Mouse (Mus musculus): Measurements from ENCODE around the gene Sgca.
A peak's percentile ranks its signal among the peaks of the same experiment; 100 is the strongest.

Gene Sgca

GRCm38 (mm10) chr11:95004937-95005198 lies 28.7 kb upstream of the Sgca start:
- peaks cover 51% of the 10 kb centered on the region for H3K4me1 ChIP-seq (replicated peaks; ENCODE audit: low read depth, low read length)
- H3K4me3 ChIP-seq (replicated peaks; ENCODE audit: low read length) = no peak overlapping the region
- no peak for TF ChIP-seq NANOG (IDR thresholded peaks at IDR 0.05; ENCODE audit: borderline replicate concordance, low read length)
- TF ChIP-seq CTCF (conservative IDR thresholded peaks at IDR 0.05; ENCODE audit: low read length) = no peak
- TF ChIP-seq POU5F1 (IDR thresholded peaks at IDR 0.05; ENCODE audit: borderline replicate concordance, low read length) = no peak
- 0 out of 2 replicates have a peak, but pooled peaks cover 5% of the 10 kb centered on the region for H3K9me3 ChIP-seq (ENCODE audit: low read length)
- H3K27me3 ChIP-seq (ENCODE audit: insufficient read depth, low read length) = peaks cover 29% of the 10 kb centered on the region
- peaks cover 58% of the 10 kb centered on the region for H3K36me3 ChIP-seq (ENCODE audit: insufficient read depth, low read length)

DNA sequence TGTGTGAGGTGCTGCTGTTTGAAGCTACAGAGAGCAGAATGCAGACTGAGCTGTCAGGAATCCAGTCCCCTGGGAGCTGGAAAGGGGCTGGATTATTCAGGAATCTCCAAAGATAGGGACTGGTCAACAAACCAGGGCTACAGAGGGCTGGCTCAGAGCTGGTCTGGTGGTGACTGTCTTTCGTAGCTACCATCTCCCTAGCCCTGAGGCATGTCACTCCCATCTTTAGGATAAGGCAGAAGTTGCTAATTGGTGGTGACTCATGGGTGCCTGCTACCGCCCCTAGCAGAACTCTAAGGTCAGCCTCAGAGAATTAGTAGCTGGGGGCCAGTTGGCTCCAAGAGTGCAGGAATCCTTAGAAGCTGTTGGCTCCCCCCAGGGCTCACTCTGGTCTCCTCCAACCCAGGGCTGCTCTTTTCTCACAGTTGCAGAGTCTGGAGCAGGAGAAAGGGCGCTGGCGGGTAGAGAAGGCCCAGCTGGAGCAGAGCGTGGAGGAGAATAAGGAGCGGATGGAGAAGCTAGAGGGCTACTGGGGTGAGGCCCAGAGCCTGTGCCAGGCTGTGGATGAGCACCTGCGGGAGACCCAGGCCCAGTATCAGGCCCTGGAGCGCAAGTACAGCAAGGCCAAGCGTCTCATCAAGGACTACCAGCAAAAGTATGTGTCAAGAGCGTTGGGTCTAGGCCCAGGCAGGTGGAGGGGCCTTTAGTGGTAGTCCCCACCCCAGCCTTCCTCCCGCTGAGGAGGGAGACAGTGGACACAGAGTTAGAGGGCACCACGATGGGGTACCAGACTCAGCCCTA lies 28.2 kb upstream of the Sgca start:
- Histone ChIP-seq H3K27me3 (ENCODE audit: insufficient read depth, low read length) (peaks cover 25% of the 10 kb centered on the region), H3K4me3 (replicated peaks; ENCODE audit: low read length) (no peak overlapping the region), H3K9me3 (ENCODE audit: low read length) (0 out of 2 replicates have a peak, but pooled peaks cover 5% of the 10 kb centered on the region), H3K36me3 (ENCODE audit: insufficient read depth, low read length) (peaks cover 64% of the 10 kb centered on the region), H3K4me1 (replicated peaks; ENCODE audit: low read depth, low read length) (peaks cover 50% of the 10 kb centered on the region)
- TF ChIP-seq NANOG (IDR thresholded peaks at IDR 0.05; ENCODE audit: borderline replicate concordance, low read length) = no peak
- no peak for TF ChIP-seq POU5F1 (IDR thresholded peaks at IDR 0.05; ENCODE audit: borderline replicate concordance, low read length)

GRCm38 (mm10) chr11:95002705-95003104 lies 26.6 kb upstream of the Sgca start:
- peaks cover 80% of the 10 kb centered on the region for H3K36me3 ChIP-seq (ENCODE audit: insufficient read depth, low read length)
- peaks cover 8% of the 10 kb centered on the region for H3K27me3 ChIP-seq (ENCODE audit: insufficient read depth, low read length)
- peaks cover 51% of the 10 kb centered on the region for H3K4me1 ChIP-seq (replicated peaks; ENCODE audit: low read depth, low read length)
- H3K9me3 ChIP-seq (ENCODE audit: low read length) = 0 out of 2 replicates have a peak, but pooled peaks cover 5% of the 10 kb centered on the region
- no peak overlapping the region for H3K4me3 ChIP-seq (replicated peaks; ENCODE audit: low read length)
- TF ChIP-seq NANOG (IDR thresholded peaks at IDR 0.05; ENCODE audit: borderline replicate concordance, low read length) (no peak), POU5F1 (IDR thresholded peaks at IDR 0.05; ENCODE audit: borderline replicate concordance, low read length) (no peak), CTCF (conservative IDR thresholded peaks at IDR 0.05; ENCODE audit: low read length) (no peak)

- Histone ChIP-seq H3K4me3 (replicated peaks; ENCODE audit: low read length) (no peak overlapping the region), H3K36me3 (ENCODE audit: insufficient read depth, low read length) (peaks cover 89% of the 10 kb centered on the region), H3K4me1 (replicated peaks; ENCODE audit: low read depth, low read length) (peaks cover 52% of the 10 kb centered on the region), H3K27me3 (ENCODE audit: insufficient read depth, low read length) (no peaks in the 10 kb centered on the region; the same call in 1 of the 2 replicates), H3K9me3 (ENCODE audit: low read length) (0 out of 2 replicates have a peak, but pooled peaks cover 5% of the 10 kb centered on the region)
- TF ChIP-seq CTCF (conservative IDR thresholded peaks at IDR 0.05; ENCODE audit: low read length) = no peak
- no peak for TF ChIP-seq POU5F1 (IDR thresholded peaks at IDR 0.05; ENCODE audit: borderline replicate concordance, low read length)
- TF ChIP-seq NANOG (IDR thresholded peaks at IDR 0.05; ENCODE audit: borderline replicate concordance, low read length) = no peak
Observed at GRCm38 (mm10) chr11:95001584-95002347, 25.6 kb upstream of the Sgca start.

GRCm38 (mm10) chr11:95001058-95001457 lies 24.9 kb upstream of the Sgca start:
- no peak overlapping the region for H3K4me3 ChIP-seq (replicated peaks; ENCODE audit: low read length)
- TF ChIP-seq CTCF (conservative IDR thresholded peaks at IDR 0.05; ENCODE audit: low read length) (peak; percentile 96), NANOG (IDR thresholded peaks at IDR 0.05; ENCODE audit: borderline replicate concordance, low read length) (no peak), POU5F1 (IDR thresholded peaks at IDR 0.05; ENCODE audit: borderline replicate concordance, low read length) (no peak)
- H3K27me3 ChIP-seq (ENCODE audit: insufficient read depth, low read length) = no peaks in the 10 kb centered on the region; the same call in 1 of the 2 replicates
- peaks cover 95% of the 10 kb centered on the region for H3K36me3 ChIP-seq (ENCODE audit: insufficient read depth, low read length)
- H3K4me1 ChIP-seq (replicated peaks; ENCODE audit: low read depth, low read length) = peaks cover 49% of the 10 kb centered on the region
- 0 out of 2 replicates have a peak, but pooled peaks cover 5% of the 10 kb centered on the region for H3K9me3 ChIP-seq (ENCODE audit: low read length)

DNA sequence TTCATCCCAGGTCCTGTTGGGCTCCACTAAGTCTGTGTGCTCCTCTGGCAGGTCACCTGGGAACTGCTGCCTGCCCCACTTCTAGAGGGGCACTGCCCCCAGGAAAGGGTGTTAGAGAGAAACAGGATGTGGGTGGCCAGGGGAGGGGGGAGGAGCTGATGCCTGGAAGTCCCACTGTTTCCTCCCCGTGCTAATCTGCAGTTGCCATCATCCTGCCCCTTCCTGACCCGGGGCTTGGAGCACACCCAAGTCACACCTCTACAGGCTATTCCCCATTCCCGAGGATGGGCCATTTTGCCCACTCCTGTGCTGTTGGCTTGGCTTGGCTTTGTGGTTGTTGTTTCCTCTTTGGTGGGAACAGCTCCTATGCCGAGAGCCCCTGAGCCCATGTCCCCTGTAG lies 24.4 kb upstream of the Sgca start:
- Histone ChIP-seq H3K27me3 (ENCODE audit: insufficient read depth, low read length) (peaks cover 3% of the 10 kb centered on the region), H3K9me3 (ENCODE audit: low read length) (0 out of 2 replicates have a peak, but pooled peaks cover 2% of the 10 kb centered on the region), H3K36me3 (ENCODE audit: insufficient read depth, low read length) (peaks cover 95% of the 10 kb centered on the region), H3K4me3 (replicated peaks; ENCODE audit: low read length) (no peak overlapping the region), H3K4me1 (replicated peaks; ENCODE audit: low read depth, low read length) (peaks cover 48% of the 10 kb centered on the region)
- no peak for TF ChIP-seq NANOG (IDR thresholded peaks at IDR 0.05; ENCODE audit: borderline replicate concordance, low read length)

DNA sequence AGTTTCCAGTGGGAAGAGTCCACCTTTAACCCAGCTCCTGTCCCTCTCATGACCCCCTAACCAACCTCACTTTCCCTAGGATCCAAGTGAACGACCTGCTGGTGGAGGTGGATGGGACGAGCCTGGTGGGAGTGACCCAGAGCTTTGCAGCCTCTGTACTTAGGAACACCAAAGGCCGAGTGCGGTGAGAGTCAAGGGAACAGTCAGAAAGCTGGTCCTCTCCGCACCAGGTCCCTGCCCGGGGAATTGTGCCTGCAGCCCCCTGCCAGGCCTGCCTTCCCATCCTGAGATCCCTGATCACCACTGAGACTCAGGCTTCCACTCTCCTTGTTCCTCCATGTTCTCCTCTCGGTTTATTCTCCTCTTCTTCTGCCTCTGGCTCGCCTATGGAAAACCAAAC lies 24.0 kb upstream of the Sgca start:
- Histone ChIP-seq H3K4me1 (replicated peaks; ENCODE audit: low read depth, low read length) (peaks cover 52% of the 10 kb centered on the region), H3K9me3 (ENCODE audit: low read length) (no peaks in the 10 kb centered on the region), H3K27me3 (ENCODE audit: insufficient read depth, low read length) (peaks cover 3% of the 10 kb centered on the region), H3K4me3 (replicated peaks; ENCODE audit: low read length) (no peak overlapping the region), H3K36me3 (ENCODE audit: insufficient read depth, low read length) (peaks cover 95% of the 10 kb centered on the region)
- no peak for TF ChIP-seq POU5F1 (IDR thresholded peaks at IDR 0.05; ENCODE audit: borderline replicate concordance, low read length)
- TF ChIP-seq CTCF (conservative IDR thresholded peaks at IDR 0.05; ENCODE audit: low read length) = no peak
- no peak for TF ChIP-seq NANOG (IDR thresholded peaks at IDR 0.05; ENCODE audit: borderline replicate concordance, low read length)

DNA sequence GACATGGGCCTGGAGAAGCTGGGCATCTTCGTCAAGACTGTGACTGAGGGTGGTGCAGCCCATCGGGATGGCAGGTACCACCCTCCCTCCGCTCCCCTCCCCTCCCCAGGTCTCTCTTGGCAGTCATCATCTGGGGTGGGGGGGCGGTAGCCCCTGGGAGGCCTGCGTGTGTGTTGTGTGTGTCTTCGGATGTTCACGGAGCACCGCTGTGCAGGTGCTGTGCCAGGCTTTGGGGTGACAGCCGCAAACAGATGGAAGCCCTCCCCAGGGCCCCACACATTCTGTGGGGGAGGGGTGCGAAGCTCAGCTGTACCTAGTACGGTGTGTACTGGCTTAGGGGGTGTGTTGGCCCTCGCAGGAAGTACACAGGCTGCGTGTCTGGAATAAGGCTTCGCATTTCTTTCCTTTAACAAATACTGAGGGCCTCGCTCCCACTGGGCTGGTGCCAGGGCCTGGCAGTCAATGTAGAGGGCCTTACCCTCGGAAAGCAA lies 22.0 kb upstream of the Sgca start:
- H3K36me3 ChIP-seq (ENCODE audit: insufficient read depth, low read length) = peaks cover 94% of the 10 kb centered on the region
- TF ChIP-seq NANOG (IDR thresholded peaks at IDR 0.05; ENCODE audit: borderline replicate concordance, low read length) = no peak
- no peak for TF ChIP-seq CTCF (conservative IDR thresholded peaks at IDR 0.05; ENCODE audit: low read length)
- no peak for TF ChIP-seq POU5F1 (IDR thresholded peaks at IDR 0.05; ENCODE audit: borderline replicate concordance, low read length)
- H3K27me3 ChIP-seq (ENCODE audit: insufficient read depth, low read length) = peaks cover 12% of the 10 kb centered on the region
- H3K9me3 ChIP-seq (ENCODE audit: low read length) = no peaks in the 10 kb centered on the region
- H3K4me3 ChIP-seq (replicated peaks; ENCODE audit: low read length) = no peak overlapping the region
- peaks cover 62% of the 10 kb centered on the region for H3K4me1 ChIP-seq (replicated peaks; ENCODE audit: low read depth, low read length)
